Mouse (Mus musculus) adrenal gland, postnatal 0 days (tissue): ENCODE data around the gene Map6d1. TPM values are rescaled to one million over a fixed set of nuclear protein-coding genes. Genes with fewer than 3 reads are reported as not detected.

Experiments used
- polyA plus RNA-seq: library from polyadenylated mRNA; unstranded; fragments of >200 nt; fragmentation: Nextera tagmentation; extraction: Ambion mirVana; gene quantifications from 2 replicates; pipeline ENCODE4 v1.2.1, GENCODE M21; 2015

Gene Map6d1
- 0.30 and 1.2 TPM in 2 replicates for polyA plus RNA-seq

GRCm38 (mm10) chr16:20240468-20241414 lies at the start of gene Map6d1:
Gene Map6d1 (minus strand): TSS chr16:20241358.

Other genes with a start within 250 kb of the Map6d1 start
- 27.7 and 39.3 TPM in 2 replicates for gene Klhl24, start 143.8 kb downstream of the Map6d1 start, polyA plus RNA-seq
- 8.0 and 12.0 TPM in 2 replicates for gene Yeats2, start 100.3 kb downstream of the Map6d1 start, polyA plus RNA-seq
- gene Parl, start 61.0 kb upstream of the Map6d1 start, polyA plus RNA-seq = 69.3 and 116 TPM in 2 replicates
- gene Cyp2ab1, start 84.0 kb upstream of the Map6d1 start, polyA plus RNA-seq = 0.08 TPM in 1 of 2 replicates, not detected in the other
- 32.8 and 40.6 TPM in 2 replicates for gene Abcc5, start 185.0 kb upstream of the Map6d1 start, polyA plus RNA-seq